Mouse (Mus musculus): Measurements from ENCODE around the gene Cd6. TPM values are rescaled to one million over a fixed set of nuclear protein-coding genes. Genes with fewer than 3 reads are reported as not detected.

Gene Cd6
- total and polyA plus RNA-seq, 3 experiments, result 0.09 to 0.73 (median 0.17) TPM

- no peaks in the 10 kb centered on the region for H3K27me3 ChIP-seq (replicated peaks)
- dilution Hi-C loops (cut with MboI; ENCODE audit: extremely low pct_ligation_motif_present, extremely low pct_unique_long_range_greater_than_20kb, low sequenced_read_pairs) (no loop called here), in situ Hi-C loops (cut with MboI; ENCODE audit: low pct_ligation_motif_present, low pct_unique_long_range_greater_than_20kb, low sequenced_read_pairs) (no loop called here)
- no peak for DNase-seq (ENCODE audit: extremely low read depth)
- H3K4me2 ChIP-seq (ENCODE audit: insufficient read depth, low read depth, poor library complexity, severe bottlenecking), result no peak overlapping the region
- no peaks in the 10 kb centered on the region; the same call in 1 of the 2 replicates for H3K79me2 ChIP-seq (replicated peaks; ENCODE audit: control insufficient read depth, extremely low read depth, insufficient read depth, poor library complexity, severe bottlenecking)
- H3K4me1 ChIP-seq (ENCODE audit: control insufficient read depth in 1 of 2, insufficient read depth in 2 of 2), result peaks cover 0 to 15% of the 10 kb centered on the region in 2 experiments; a peak in 3 of 4 replicates
- H3K9me3 ChIP-seq (replicated peaks; ENCODE audit: low read length), result no peaks in the 10 kb centered on the region
- H3K27ac ChIP-seq (ENCODE audit: insufficient read depth, low read depth), result no peak overlapping the region
- no peak overlapping the region for H3K4me3 ChIP-seq (replicated peaks in 1 of 3; ENCODE audit: low read depth in 2 of 3, low read length in 2 of 3, poor library complexity in 1 of 3)
- TF ChIP-seq SMC3 (IDR thresholded peaks at IDR 0.05; ENCODE audit: low read depth, low read length) (no peak), JUND (conservative IDR thresholded peaks at IDR 0.05; ENCODE audit: low read depth, low read length) (no peak), E2F4 (IDR thresholded peaks at IDR 0.05; ENCODE audit: insufficient replicate concordance, low read depth, low read length) (no peak)
- peaks cover 4 to 57% of the 10 kb centered on the region in 2 experiments for H3K36me3 ChIP-seq (replicated peaks in 1 of 2; ENCODE audit: control insufficient read depth in 1 of 2, insufficient read depth in 1 of 2, low read length in 1 of 2)
- no peak overlapping the region for H3K9ac ChIP-seq (ENCODE audit: insufficient read depth, low read depth)
Measured at GRCm38 (mm10) chr19:10776906-10777305, 53.0 kb downstream of the Cd6 start.

- Histone ChIP-seq H3K79me2 (replicated peaks; ENCODE audit: control insufficient read depth, extremely low read depth, insufficient read depth, poor library complexity, severe bottlenecking) (no peaks in the 10 kb centered on the region; the same call in 1 of the 2 replicates), H3K4me2 (ENCODE audit: insufficient read depth, low read depth, poor library complexity, severe bottlenecking) (no peak overlapping the region), H3K36me3 (replicated peaks in 1 of 2; ENCODE audit: control insufficient read depth in 1 of 2, insufficient read depth in 1 of 2, low read length in 1 of 2) (peaks cover 4 to 65% of the 10 kb centered on the region in 2 experiments), H3K4me3 (replicated peaks in 1 of 3; ENCODE audit: low read depth in 2 of 3, low read length in 2 of 3, poor library complexity in 1 of 3) (no peak overlapping the region), H3K4me1 (ENCODE audit: control insufficient read depth in 1 of 2, insufficient read depth in 2 of 2) (peaks cover 0 to 9% of the 10 kb centered on the region in 2 experiments; a peak in 2 of 4 replicates), H3K9me3 (replicated peaks; ENCODE audit: low read length) (no peaks in the 10 kb centered on the region), H3K27me3 (replicated peaks) (no peaks in the 10 kb centered on the region), H3K27ac (ENCODE audit: insufficient read depth, low read depth) (no peak overlapping the region; the same call in 1 of the 2 replicates), H3K9ac (ENCODE audit: insufficient read depth, low read depth) (no peak overlapping the region)
- in situ Hi-C loops (cut with MboI; ENCODE audit: low pct_ligation_motif_present, low pct_unique_long_range_greater_than_20kb, low sequenced_read_pairs), result no loop called here
- dilution Hi-C loops (cut with MboI; ENCODE audit: extremely low pct_ligation_motif_present, extremely low pct_unique_long_range_greater_than_20kb, low sequenced_read_pairs), result no loop called here
- DNase-seq (ENCODE audit: extremely low read depth), result no peak
- TF ChIP-seq GABPA (IDR thresholded peaks at IDR 0.05; ENCODE audit: insufficient replicate concordance, low read depth, low read length), result no peak
Measured at GRCm38 (mm10) chr19:10774141-10774540, 55.7 kb downstream of the Cd6 start.

GRCm38 (mm10) chr19:10773384-10773783 lies 56.5 kb downstream of the Cd6 start:
- Histone ChIP-seq H3K4me1 (ENCODE audit: control insufficient read depth in 1 of 2, insufficient read depth in 2 of 2) (peaks cover 0 to 17% of the 10 kb centered on the region in 2 experiments; a peak in 2 of 4 replicates), H3K79me2 (replicated peaks; ENCODE audit: control insufficient read depth, extremely low read depth, insufficient read depth, poor library complexity, severe bottlenecking) (no peaks in the 10 kb centered on the region; the same call in 1 of the 2 replicates), H3K4me2 (ENCODE audit: insufficient read depth, low read depth, poor library complexity, severe bottlenecking) (no peak overlapping the region), H3K27me3 (replicated peaks) (no peaks in the 10 kb centered on the region), H3K36me3 (replicated peaks in 1 of 2; ENCODE audit: control insufficient read depth in 1 of 2, insufficient read depth in 1 of 2, low read length in 1 of 2) (peaks cover 4 to 68% of the 10 kb centered on the region in 2 experiments), H3K9me3 (replicated peaks; ENCODE audit: low read length) (no peaks in the 10 kb centered on the region), H3K9ac (ENCODE audit: insufficient read depth, low read depth) (no peak overlapping the region), H3K27ac (ENCODE audit: insufficient read depth, low read depth) (no peak overlapping the region), H3K4me3 (replicated peaks in 1 of 3; ENCODE audit: low read depth in 2 of 3, low read length in 2 of 3, poor library complexity in 1 of 3) (no peak overlapping the region)
- dilution Hi-C loops (cut with MboI; ENCODE audit: extremely low pct_ligation_motif_present, extremely low pct_unique_long_range_greater_than_20kb, low sequenced_read_pairs), result no loop called here
- in situ Hi-C loops (cut with MboI; ENCODE audit: low pct_ligation_motif_present, low pct_unique_long_range_greater_than_20kb, low sequenced_read_pairs), result no loop called here
- TF ChIP-seq MYC (IDR thresholded peaks at IDR 0.05; ENCODE audit: low read depth, low read length), result no peak
- DNase-seq (ENCODE audit: extremely low read depth), result no peak

- dilution Hi-C loops (cut with MboI; ENCODE audit: extremely low pct_ligation_motif_present, extremely low pct_unique_long_range_greater_than_20kb, low sequenced_read_pairs) (no loop called here), in situ Hi-C loops (cut with MboI; ENCODE audit: low pct_ligation_motif_present, low pct_unique_long_range_greater_than_20kb, low sequenced_read_pairs) (no loop called here)
- Histone ChIP-seq H3K27ac (ENCODE audit: insufficient read depth, low read depth) (no peak overlapping the region), H3K4me2 (ENCODE audit: insufficient read depth, low read depth, poor library complexity, severe bottlenecking) (no peak overlapping the region), H3K79me2 (replicated peaks; ENCODE audit: control insufficient read depth, extremely low read depth, insufficient read depth, poor library complexity, severe bottlenecking) (no peaks in the 10 kb centered on the region; the same call in 1 of the 2 replicates), H3K9me3 (replicated peaks; ENCODE audit: low read length) (no peaks in the 10 kb centered on the region), H3K36me3 (replicated peaks in 1 of 2; ENCODE audit: control insufficient read depth in 1 of 2, insufficient read depth in 1 of 2, low read length in 1 of 2) (peaks cover 4 to 70% of the 10 kb centered on the region in 2 experiments), H3K27me3 (replicated peaks) (no peaks in the 10 kb centered on the region), H3K4me1 (ENCODE audit: control insufficient read depth in 1 of 2, insufficient read depth in 2 of 2) (peaks cover 0 to 20% of the 10 kb centered on the region in 2 experiments; a peak in 2 of 4 replicates), H3K9ac (ENCODE audit: insufficient read depth, low read depth) (no peak overlapping the region), H3K4me3 (replicated peaks in 1 of 3; ENCODE audit: low read depth in 2 of 3, low read length in 2 of 3, poor library complexity in 1 of 3) (no peak overlapping the region)
- TF ChIP-seq IRF4 (IDR thresholded peaks at IDR 0.05; ENCODE audit: low read depth, low read length) (no peak), ZKSCAN1 (IDR thresholded peaks at IDR 0.05; ENCODE audit: borderline replicate concordance, low read depth, low read length) (no peak), POLR2A (IDR thresholded peaks at IDR 0.05; ENCODE audit: low read depth, low read length) (no peak), ZMIZ1 (IDR thresholded peaks at IDR 0.05; ENCODE audit: low read depth, low read length) (no peak), MAX (IDR thresholded peaks at IDR 0.05; ENCODE audit: low read length) (no peak), BHLHE40 (IDR thresholded peaks at IDR 0.05; ENCODE audit: low read depth, low read length) (no peak), SMC3 (IDR thresholded peaks at IDR 0.05; ENCODE audit: low read depth, low read length) (no peak), RCOR1 (conservative IDR thresholded peaks at IDR 0.05; ENCODE audit: low read depth, low read length) (no peak), TCF12 (IDR thresholded peaks at IDR 0.05; ENCODE audit: low read depth, low read length) (no peak), SIN3A (IDR thresholded peaks at IDR 0.05; ENCODE audit: low read length) (no peak), UBTF (IDR thresholded peaks at IDR 0.05; ENCODE audit: low read depth, low read length) (no peak)
- no peak for DNase-seq (ENCODE audit: extremely low read depth)
Measured at GRCm38 (mm10) chr19:10772866-10773265, 57.0 kb downstream of the Cd6 start.

Measured in CH12.LX (cell line).